Mouse (Mus musculus): ENCODE results near the gene Triobp. TPM values are rescaled to one million over a fixed set of nuclear protein-coding genes. Genes with fewer than 3 reads are reported as not detected.

Gene Triobp
- polyA plus RNA-seq, 1 experiment from 2014 or later, result 46.4 TPM

- DNase-seq (ENCODE audit: low spot score) (no peak), ATAC-seq (ENCODE audit: insufficient read depth, low FRiP score, low TSS enrichment) (no peak)
- Histone ChIP-seq H3K4me1 (ENCODE audit: control insufficient read depth, insufficient read depth, low read length) (peaks cover 17% of the 10 kb centered on the region), H3K9ac (ENCODE audit: low read length) (no peak overlapping the region), H3K4me3 (ENCODE audit: low read depth, low read length) (no peak overlapping the region), H3K4me2 (ENCODE audit: low read depth) (no peak overlapping the region), H3K36me3 (ENCODE audit: control insufficient read depth, insufficient read depth, low read length) (peaks cover 6% of the 10 kb centered on the region), H3K27ac (ENCODE audit: low read depth, low read length) (no peak overlapping the region), H3K27me3 (ENCODE audit: control insufficient read depth, insufficient read depth, low read length) (no peaks in the 10 kb centered on the region), H3K9me3 (ENCODE audit: control insufficient read depth, low read length) (no peaks in the 10 kb centered on the region)
- 81% methylated on average over 12 of the region's 12 CpGs for WGBS
Observed at GRCm38 (mm10) chr15:78919914-78920313, 27.6 kb upstream of the Triobp start.

GRCm38 (mm10) chr15:78922700-78923099, 24.8 kb upstream of the Triobp start:
- Histone ChIP-seq H3K4me3 (ENCODE audit: low read depth, low read length) (no peak overlapping the region), H3K36me3 (ENCODE audit: control insufficient read depth, insufficient read depth, low read length) (peaks cover 6% of the 10 kb centered on the region), H3K27me3 (ENCODE audit: control insufficient read depth, insufficient read depth, low read length) (peaks cover 4% of the 10 kb centered on the region; the same call in 1 of the 2 replicates), H3K4me2 (ENCODE audit: low read depth) (no peak overlapping the region), H3K9ac (ENCODE audit: low read length) (no peak overlapping the region), H3K4me1 (ENCODE audit: control insufficient read depth, insufficient read depth, low read length) (peaks cover 18% of the 10 kb centered on the region), H3K27ac (ENCODE audit: low read depth, low read length) (no peak overlapping the region), H3K9me3 (ENCODE audit: control insufficient read depth, low read length) (no peaks in the 10 kb centered on the region)
- WGBS, result 90% methylated on average over 7 of the region's 7 CpGs
- DNase-seq (ENCODE audit: low spot score) (no peak), ATAC-seq (ENCODE audit: insufficient read depth, low FRiP score, low TSS enrichment) (no peak)

- DNase-seq (ENCODE audit: low spot score) (no peak), ATAC-seq (ENCODE audit: insufficient read depth, low FRiP score, low TSS enrichment) (no peak)
- Histone ChIP-seq H3K27me3 (ENCODE audit: control insufficient read depth, insufficient read depth, low read length) (peaks cover 4% of the 10 kb centered on the region; the same call in 1 of the 2 replicates), H3K9ac (ENCODE audit: low read length) (no peak overlapping the region), H3K36me3 (ENCODE audit: control insufficient read depth, insufficient read depth, low read length) (no peaks in the 10 kb centered on the region), H3K4me3 (ENCODE audit: low read depth, low read length) (no peak overlapping the region), H3K4me1 (ENCODE audit: control insufficient read depth, insufficient read depth, low read length) (peaks cover 23% of the 10 kb centered on the region), H3K9me3 (ENCODE audit: control insufficient read depth, low read length) (no peaks in the 10 kb centered on the region), H3K4me2 (ENCODE audit: low read depth) (no peak overlapping the region), H3K27ac (ENCODE audit: low read depth, low read length) (no peak overlapping the region)
- 61% methylated on average over 6 of the region's 6 CpGs for WGBS
Observed at GRCm38 (mm10) chr15:78923585-78923984, 23.9 kb upstream of the Triobp start.

- no peak overlapping the region for H3K27ac ChIP-seq (ENCODE audit: low read depth, low read length)
- no peak for ATAC-seq (ENCODE audit: insufficient read depth, low FRiP score, low TSS enrichment)
- no peak overlapping the region for H3K4me3 ChIP-seq (ENCODE audit: low read depth, low read length)
Observed at GRCm38 (mm10) chr15:78925129-78925528, 22.4 kb upstream of the Triobp start.

DNA sequence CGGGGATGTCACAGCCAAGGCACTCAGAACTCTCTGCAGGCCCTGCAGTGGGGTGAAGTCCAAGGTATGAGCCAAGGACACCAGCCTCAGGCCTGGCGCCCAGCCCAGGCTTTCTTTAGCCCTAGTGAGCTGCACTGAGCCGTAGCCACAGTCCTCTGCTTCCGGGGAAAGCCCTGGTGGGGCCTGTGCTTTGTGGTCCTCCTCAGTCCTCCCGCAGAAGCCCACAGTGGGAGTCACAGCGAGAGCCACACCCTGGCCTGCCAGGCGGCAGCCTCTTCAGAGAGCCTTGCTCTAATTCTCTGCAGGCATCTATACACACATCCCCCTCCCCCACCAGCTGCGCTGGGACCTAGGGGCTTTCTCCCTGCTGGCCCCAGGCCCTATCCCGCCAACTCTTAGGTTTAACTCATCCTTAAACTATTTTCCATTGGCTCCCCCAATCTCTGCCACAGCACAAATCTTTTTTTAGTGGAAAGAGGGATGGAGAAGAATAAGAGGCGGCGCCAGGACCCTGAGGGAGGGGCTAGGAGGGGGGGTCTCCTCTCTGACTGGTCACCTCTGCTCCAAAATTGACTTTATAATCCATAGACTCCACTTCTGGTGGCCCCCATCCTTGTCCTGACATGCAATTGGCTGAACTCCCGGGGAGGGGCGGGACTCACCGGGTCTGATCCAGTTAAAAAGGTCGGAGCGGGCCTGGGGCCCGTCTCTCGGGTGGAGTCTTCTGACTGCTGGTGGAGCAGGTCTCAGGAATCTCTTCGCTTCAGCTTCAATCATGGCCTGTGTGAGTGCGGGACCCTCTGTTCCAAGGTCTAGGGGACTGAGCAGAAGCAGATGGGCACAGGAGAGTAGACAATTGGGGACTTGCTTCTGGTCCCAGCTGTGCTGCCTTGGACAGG, 21.3 kb upstream of the Triobp start, which contains the start of gene Lgals1:
Gene Lgals1, plus strand, starts transcription at position 705 of the 899 bp plus-strand sequence.
- H3K4me3 ChIP-seq (ENCODE audit: low read depth, low read length), result peak within 1 kb of the TSS; percentile 30
- H3K9ac ChIP-seq (ENCODE audit: low read length), result peak within 1 kb of the TSS; percentile 20
- peaks cover 4% of the 10 kb centered on the region; the same call in 1 of the 2 replicates for H3K27me3 ChIP-seq (ENCODE audit: control insufficient read depth, insufficient read depth, low read length)
- ATAC-seq (ENCODE audit: insufficient read depth, low FRiP score, low TSS enrichment), result no peak
- whole genome bisulfite sequencing, result 8% methylated on average over 20 of the region's 20 CpGs
- no peaks in the 10 kb centered on the region for H3K9me3 ChIP-seq (ENCODE audit: control insufficient read depth, low read length)
- H3K36me3 ChIP-seq (ENCODE audit: control insufficient read depth, insufficient read depth, low read length), result no peaks in the 10 kb centered on the region
- H3K4me2 ChIP-seq (ENCODE audit: low read depth), result peak within 1 kb of the TSS; percentile 57
- peaks cover 23% of the 10 kb centered on the region for H3K4me1 ChIP-seq (ENCODE audit: control insufficient read depth, insufficient read depth, low read length)
- H3K27ac ChIP-seq (ENCODE audit: low read depth, low read length), result peak within 1 kb of the TSS; percentile 62; the same call in 1 of the 2 replicates
- DNase-seq (ENCODE audit: low spot score), result peak; percentile 83

More at GRCm38 (mm10) chr15:78925129-78925528, 22.4 kb upstream of the Triobp start:
- peaks cover 23% of the 10 kb centered on the region for H3K4me1 ChIP-seq (ENCODE audit: control insufficient read depth, insufficient read depth, low read length)
- WGBS, result 34% methylated on average over 8 of the region's 8 CpGs
- no peak for DNase-seq (ENCODE audit: low spot score)
- no peaks in the 10 kb centered on the region for H3K36me3 ChIP-seq (ENCODE audit: control insufficient read depth, insufficient read depth, low read length)
- H3K9me3 ChIP-seq (ENCODE audit: control insufficient read depth, low read length), result no peaks in the 10 kb centered on the region
- H3K9ac ChIP-seq (ENCODE audit: low read length), result peak overlapping the region; percentile 6; the same call in 1 of the 2 replicates
- H3K4me2 ChIP-seq (ENCODE audit: low read depth), result no peak overlapping the region
- H3K27me3 ChIP-seq (ENCODE audit: control insufficient read depth, insufficient read depth, low read length), result peaks cover 4% of the 10 kb centered on the region; the same call in 1 of the 2 replicates

DNA sequence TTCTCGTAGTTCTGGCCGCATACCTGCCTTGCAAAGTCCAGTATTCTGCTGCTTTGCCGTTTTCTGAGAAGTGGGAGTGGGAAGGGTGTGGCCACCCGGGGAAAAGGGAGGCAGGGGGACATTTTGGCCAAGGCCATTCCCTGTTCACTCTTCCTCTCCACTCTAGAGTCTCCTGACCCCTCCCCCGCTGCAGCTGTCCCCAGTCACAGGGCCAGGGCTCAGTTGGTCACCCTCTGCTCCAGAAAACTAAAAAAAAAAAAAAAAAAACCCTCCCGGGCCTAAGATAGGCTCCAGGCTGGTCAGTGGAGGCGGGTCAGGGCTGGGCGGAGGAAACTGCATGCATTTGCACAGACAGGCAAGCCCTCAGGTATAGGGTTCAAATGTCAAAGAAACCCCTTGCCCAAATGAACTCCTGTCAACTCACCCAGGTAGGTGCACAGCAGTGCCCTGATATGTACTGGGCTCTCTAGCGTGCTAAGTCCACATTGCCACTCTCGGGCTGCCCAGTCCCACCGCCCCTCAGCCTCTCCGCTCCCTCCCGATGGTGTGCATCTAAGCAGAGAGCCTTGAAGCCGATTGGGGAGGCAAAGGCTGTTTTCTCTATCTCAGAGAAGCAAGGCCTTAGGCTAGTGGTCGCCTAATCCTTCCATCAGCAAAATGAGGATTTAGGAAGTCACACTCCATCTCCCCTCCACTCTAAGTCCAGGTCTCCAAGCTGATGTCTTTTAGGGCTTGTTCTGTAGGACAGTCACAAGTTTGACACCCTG, 20.3 kb upstream of the Triobp start:
- H3K4me1 ChIP-seq (ENCODE audit: control insufficient read depth, insufficient read depth, low read length), result peaks cover 23% of the 10 kb centered on the region
- no peaks in the 10 kb centered on the region for H3K36me3 ChIP-seq (ENCODE audit: control insufficient read depth, insufficient read depth, low read length)
- no peak overlapping the region for H3K27ac ChIP-seq (ENCODE audit: low read depth, low read length)
- ATAC-seq (ENCODE audit: insufficient read depth, low FRiP score, low TSS enrichment) (no peak), DNase-seq (ENCODE audit: low spot score) (no peak)
- peak overlapping the region; percentile 30 for H3K4me3 ChIP-seq (ENCODE audit: low read depth, low read length)
- H3K9ac ChIP-seq (ENCODE audit: low read length), result no peak overlapping the region
- 20% methylated on average over 15 of the region's 15 CpGs for WGBS
- peaks cover 4% of the 10 kb centered on the region; the same call in 1 of the 2 replicates for H3K27me3 ChIP-seq (ENCODE audit: control insufficient read depth, insufficient read depth, low read length)
- H3K9me3 ChIP-seq (ENCODE audit: control insufficient read depth, low read length), result no peaks in the 10 kb centered on the region
- peak overlapping the region; percentile 57 for H3K4me2 ChIP-seq (ENCODE audit: low read depth)

GRCm38 (mm10) chr15:78927788-78928457, 19.6 kb upstream of the Triobp start:
- Histone ChIP-seq H3K4me3 (ENCODE audit: low read depth, low read length) (peak overlapping the region; percentile 30), H3K4me1 (ENCODE audit: control insufficient read depth, insufficient read depth, low read length) (peaks cover 23% of the 10 kb centered on the region), H3K4me2 (ENCODE audit: low read depth) (peak overlapping the region; percentile 57), H3K27ac (ENCODE audit: low read depth, low read length) (0 out of 2 replicates have a peak overlapping the region, but pooled peaks have one; percentile 3), H3K36me3 (ENCODE audit: control insufficient read depth, insufficient read depth, low read length) (no peaks in the 10 kb centered on the region), H3K27me3 (ENCODE audit: control insufficient read depth, insufficient read depth, low read length) (peaks cover 4% of the 10 kb centered on the region; the same call in 1 of the 2 replicates), H3K9ac (ENCODE audit: low read length) (peak overlapping the region; percentile 37; the same call in 1 of the 2 replicates), H3K9me3 (ENCODE audit: control insufficient read depth, low read length) (no peaks in the 10 kb centered on the region)
- DNase-seq (ENCODE audit: low spot score), result peak; percentile 77
- 1% methylated on average over 27 of the region's 35 CpGs for WGBS
- peak; percentile 43; the same call in 1 of the 2 replicates for ATAC-seq (ENCODE audit: insufficient read depth, low FRiP score, low TSS enrichment)

GRCm38 (mm10) chr15:78928539-78928938, 19.0 kb upstream of the Triobp start:
- Histone ChIP-seq H3K36me3 (ENCODE audit: control insufficient read depth, insufficient read depth, low read length) (no peaks in the 10 kb centered on the region), H3K4me3 (ENCODE audit: low read depth, low read length) (no peak overlapping the region), H3K9me3 (ENCODE audit: control insufficient read depth, low read length) (no peaks in the 10 kb centered on the region), H3K4me2 (ENCODE audit: low read depth) (peak overlapping the region; percentile 57), H3K9ac (ENCODE audit: low read length) (no peak overlapping the region), H3K4me1 (ENCODE audit: control insufficient read depth, insufficient read depth, low read length) (peaks cover 23% of the 10 kb centered on the region), H3K27me3 (ENCODE audit: control insufficient read depth, insufficient read depth, low read length) (peaks cover 4% of the 10 kb centered on the region; the same call in 1 of the 2 replicates), H3K27ac (ENCODE audit: low read depth, low read length) (no peak overlapping the region)
- WGBS, result 48% methylated on average over 8 of the region's 8 CpGs
- ATAC-seq (ENCODE audit: insufficient read depth, low FRiP score, low TSS enrichment) (no peak), DNase-seq (ENCODE audit: low spot score) (no peak)

All from neural tube, embryonic 11.5 days (tissue).